Mouse (Mus musculus) midbrain, embryonic 12.5 days (tissue): Measurements from ENCODE around the gene Pank4. TPM values are rescaled to one million over a fixed set of nuclear protein-coding genes. Genes with fewer than 3 reads are reported as not detected.

Experiments
- ATAC-seq: fragments of 200-750 bp; cut with Nextera tagmentation; 2 replicates; pipeline ENCODE4 v1.8.0; 2017; ENCODE audit warnings: low read depth, moderate TSS enrichment, moderate library complexity; ENCODE audit not compliant: low FRiP score
- H3K27ac ChIP-seq: fragments of 300-500 bp; sonication (generic); replicated peaks from 2 replicates; pipeline ENCODE4 v1.5.1; 2016; ENCODE audit warnings: mild to moderate bottlenecking
- H3K27me3 ChIP-seq: fragments of 300-500 bp; sonication (generic); 2 replicates; pipeline ENCODE4 v1.6.1; 2016; ENCODE audit warnings: mild to moderate bottlenecking
- H3K36me3 ChIP-seq: fragments of 300-500 bp; sonication (generic); 2 replicates; pipeline ENCODE4 v1.6.1; 2016
- H3K4me1 ChIP-seq: fragments of 300-500 bp; sonication (generic); 2 replicates; pipeline ENCODE4 v1.6.1; 2016
- H3K4me2 ChIP-seq: fragments of 300-500 bp; sonication (generic); replicated peaks from 2 replicates; pipeline ENCODE4 v1.6.1; 2016; ENCODE audit warnings: mild to moderate bottlenecking, moderate library complexity
- H3K4me3 ChIP-seq: fragments of 300-500 bp; sonication (generic); 2 replicates; pipeline ENCODE4 v1.5.1; 2016; ENCODE audit warnings: mild to moderate bottlenecking
- H3K9ac ChIP-seq: fragments of 300-500 bp; sonication (generic); replicated peaks from 2 replicates; pipeline ENCODE4 v1.6.1; 2016; ENCODE audit warnings: mild to moderate bottlenecking, moderate library complexity
- H3K9me3 ChIP-seq: fragments of 300-500 bp; sonication (generic); 2 replicates; pipeline ENCODE4 v1.6.1; 2016; ENCODE audit warnings: mild to moderate bottlenecking
- WGBS: fragments of 180-500 bp; shearing (Covaris S2); methylation state at CpG from one replicate; pipeline ENCODE4 v1.1.7; 2016; 5-methylcytosine and 5-hydroxymethylcytosine counted together
- polyA plus RNA-seq: library from polyadenylated mRNA; unstranded; fragments of >200 nt; fragmentation: Nextera tagmentation; extraction: Ambion mirVana; gene quantifications from 2 replicates; pipeline ENCODE4 v1.2.1, GENCODE M21; 2016

The Pank4 gene
- polyA plus RNA-seq, 1 experiment from 2014 or later, result 50.2 TPM

- Histone ChIP-seq H3K9ac (no peak overlapping the region), H3K9me3 (no peaks in the 10 kb centered on the region), H3K4me1 (peaks cover 4% of the 10 kb centered on the region; the same call in 1 of the 2 replicates), H3K36me3 (no peaks in the 10 kb centered on the region), H3K27ac (no peak overlapping the region; the same call in 1 of the 2 replicates), H3K4me3 (no peak overlapping the region), H3K4me2 (no peak overlapping the region), H3K27me3 (no peaks in the 10 kb centered on the region)
- WGBS, result 84% methylated on average over 12 of the region's 12 CpGs
- no peak for ATAC-seq
Measured at GRCm38 (mm10) chr4:154929088-154929660, 34.7 kb upstream of the Pank4 start.

- WGBS, result 66% methylated on average over 13 of the region's 13 CpGs
- H3K27me3 ChIP-seq, result no peaks in the 10 kb centered on the region
- peaks cover 4% of the 10 kb centered on the region; the same call in 1 of the 2 replicates for H3K4me1 ChIP-seq
- no peaks in the 10 kb centered on the region for H3K36me3 ChIP-seq
- no peak overlapping the region for H3K27ac ChIP-seq
- no peaks in the 10 kb centered on the region for H3K9me3 ChIP-seq
- no peak for ATAC-seq
- no peak overlapping the region for H3K9ac ChIP-seq
- H3K4me3 ChIP-seq, result no peak overlapping the region
- H3K4me2 ChIP-seq, result no peak overlapping the region
Measured at GRCm38 (mm10) chr4:154933306-154933907, 30.5 kb upstream of the Pank4 start.

DNA sequence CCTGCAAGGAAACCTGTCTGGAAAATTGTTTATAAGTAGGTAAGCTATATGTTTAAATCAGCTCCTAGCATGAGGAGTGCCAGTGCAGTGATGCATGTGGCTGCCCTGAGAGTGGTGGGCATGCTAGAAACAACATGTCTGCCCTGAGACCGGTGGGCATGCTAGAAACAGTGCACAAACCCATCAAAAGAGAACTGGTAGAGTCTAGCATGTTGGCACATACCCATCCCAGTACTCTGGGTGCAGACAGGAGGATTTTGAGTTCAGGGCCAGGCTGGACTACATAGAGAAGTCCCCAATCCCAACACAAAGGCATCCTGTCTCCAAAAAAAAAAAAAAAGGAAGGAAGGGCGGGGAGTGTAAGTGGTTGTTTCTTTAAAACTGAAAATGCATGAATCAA is 29.1 kb upstream of the Pank4 start:
- Histone ChIP-seq H3K27ac (no peak overlapping the region), H3K9me3 (no peaks in the 10 kb centered on the region), H3K36me3 (no peaks in the 10 kb centered on the region), H3K27me3 (no peaks in the 10 kb centered on the region), H3K4me1 (no peaks in the 10 kb centered on the region; the same call in 1 of the 2 replicates), H3K4me2 (no peak overlapping the region), H3K9ac (no peak overlapping the region), H3K4me3 (no peak overlapping the region)
- ATAC-seq, result no peak
- WGBS, result 94% methylated on average over 2 of the region's 2 CpGs

DNA sequence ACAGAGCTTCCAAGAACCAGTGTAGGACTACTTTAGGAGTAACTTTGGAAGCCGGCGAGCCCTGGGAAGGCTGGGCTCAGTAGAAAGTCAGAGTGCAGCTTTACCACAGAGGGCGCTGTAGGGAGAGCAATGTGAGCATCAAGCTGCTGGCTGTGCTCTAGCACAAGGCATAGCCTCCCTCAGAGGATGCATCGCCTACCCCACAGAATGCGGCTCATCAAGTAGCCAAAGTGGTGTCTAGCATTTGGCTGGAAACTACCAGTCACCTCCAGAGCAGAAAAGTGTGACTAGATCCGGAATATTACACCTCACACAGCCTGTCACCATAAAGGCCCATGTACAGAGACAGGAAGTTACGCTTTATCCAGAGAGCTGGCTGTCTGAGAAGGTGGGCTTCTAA is 28.1 kb upstream of the Pank4 start:
- no peaks in the 10 kb centered on the region for H3K36me3 ChIP-seq
- WGBS, result 79% methylated on average over 7 of the region's 7 CpGs
- no peak for ATAC-seq
- H3K4me1 ChIP-seq, result no peaks in the 10 kb centered on the region; the same call in 1 of the 2 replicates
- no peaks in the 10 kb centered on the region for H3K27me3 ChIP-seq
- H3K27ac ChIP-seq, result no peak overlapping the region
- H3K4me2 ChIP-seq, result no peak overlapping the region
- H3K9ac ChIP-seq, result no peak overlapping the region
- no peak overlapping the region for H3K4me3 ChIP-seq
- H3K9me3 ChIP-seq, result no peaks in the 10 kb centered on the region

DNA sequence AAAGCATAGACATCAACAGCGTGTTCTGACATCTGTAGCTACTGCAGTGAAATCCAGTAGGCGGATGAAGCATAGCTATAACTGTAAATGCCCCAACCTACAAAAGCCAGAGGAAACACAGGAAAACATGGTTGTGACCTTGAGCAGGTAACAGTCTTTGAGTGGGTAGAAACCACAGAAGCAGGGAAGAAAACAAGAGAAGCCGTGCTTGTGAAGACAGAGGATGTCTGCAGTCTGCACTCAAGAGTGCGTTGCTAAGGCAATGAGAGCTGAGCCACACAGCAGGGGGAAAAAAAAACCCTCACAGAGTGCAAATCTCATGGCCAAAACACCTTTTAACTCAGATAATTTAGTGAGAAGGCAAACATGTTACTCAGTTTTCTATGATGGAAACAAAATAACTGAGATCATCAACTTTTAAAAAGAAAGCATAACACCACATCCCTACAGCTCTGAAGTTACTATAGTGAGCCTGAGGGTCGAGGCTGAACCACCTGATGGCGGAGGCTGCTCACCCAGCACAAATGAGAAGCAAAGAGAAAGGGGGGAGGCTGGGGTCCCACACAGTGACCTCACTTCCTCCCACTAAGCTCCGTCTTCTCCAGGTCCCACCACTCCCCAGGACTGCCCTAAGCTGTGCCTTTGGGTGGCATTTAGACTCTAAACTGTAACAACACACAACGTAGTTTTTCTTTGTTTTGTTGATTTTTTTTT is 27.2 kb upstream of the Pank4 start:
- H3K27me3 ChIP-seq, result no peaks in the 10 kb centered on the region
- H3K36me3 ChIP-seq, result no peaks in the 10 kb centered on the region
- H3K27ac ChIP-seq, result no peak overlapping the region
- 47% methylated on average over 8 of the region's 8 CpGs for WGBS
- H3K4me2 ChIP-seq, result no peak overlapping the region
- no peaks in the 10 kb centered on the region; the same call in 1 of the 2 replicates for H3K4me1 ChIP-seq
- ATAC-seq, result no peak
- no peak overlapping the region for H3K4me3 ChIP-seq
- no peak overlapping the region for H3K9ac ChIP-seq
- no peaks in the 10 kb centered on the region for H3K9me3 ChIP-seq

GRCm38 (mm10) chr4:154937746-154938145 is 26.2 kb upstream of the Pank4 start:
- Histone ChIP-seq H3K9me3 (no peaks in the 10 kb centered on the region), H3K27me3 (no peaks in the 10 kb centered on the region), H3K4me1 (no peaks in the 10 kb centered on the region; the same call in 1 of the 2 replicates), H3K27ac (no peak overlapping the region), H3K36me3 (no peaks in the 10 kb centered on the region), H3K4me3 (no peak overlapping the region), H3K4me2 (no peak overlapping the region), H3K9ac (no peak overlapping the region)
- WGBS, result 80% methylated on average over 1 of the region's 1 CpGs
- no peak for ATAC-seq

- H3K36me3 ChIP-seq, result no peaks in the 10 kb centered on the region
- 96% methylated on average over 2 of the region's 2 CpGs for WGBS
- no peaks in the 10 kb centered on the region for H3K27me3 ChIP-seq
- H3K4me3 ChIP-seq, result no peak overlapping the region
- H3K27ac ChIP-seq, result no peak overlapping the region
- H3K4me1 ChIP-seq, result peaks cover 11% of the 10 kb centered on the region
- no peak for ATAC-seq
- no peak overlapping the region for H3K4me2 ChIP-seq
- no peak overlapping the region for H3K9ac ChIP-seq
- H3K9me3 ChIP-seq, result no peaks in the 10 kb centered on the region
Measured at GRCm38 (mm10) chr4:154940156-154940555, 23.8 kb upstream of the Pank4 start.

DNA sequence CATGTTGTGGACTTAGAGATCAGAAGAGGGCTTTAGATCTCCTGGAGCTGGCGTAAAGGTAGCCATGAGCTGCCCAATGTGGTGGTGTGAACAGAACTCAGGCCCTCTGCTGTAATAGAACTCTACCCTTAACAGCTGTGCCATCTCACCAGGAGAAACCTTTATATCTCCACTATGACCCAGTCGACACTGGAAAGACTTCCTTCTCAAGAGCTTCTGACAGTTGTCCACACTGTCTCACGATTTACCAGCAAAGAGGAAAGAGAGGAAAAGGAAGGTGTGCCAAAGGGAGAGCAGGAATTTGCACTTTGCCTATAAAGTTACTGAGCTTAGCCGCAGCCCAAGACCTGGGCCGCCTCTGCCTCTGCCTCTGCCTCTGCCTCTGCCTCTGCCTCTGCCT is 22.1 kb upstream of the Pank4 start:
- 96% methylated on average over 5 of the region's 5 CpGs for whole genome bisulfite sequencing
- H3K4me3 ChIP-seq, result no peak overlapping the region
- no peak overlapping the region for H3K4me2 ChIP-seq
- H3K27ac ChIP-seq, result no peak overlapping the region
- H3K27me3 ChIP-seq, result no peaks in the 10 kb centered on the region
- no peak for ATAC-seq
- no peak overlapping the region for H3K9ac ChIP-seq
- H3K36me3 ChIP-seq, result no peaks in the 10 kb centered on the region
- H3K9me3 ChIP-seq, result no peaks in the 10 kb centered on the region
- H3K4me1 ChIP-seq, result peaks cover 26% of the 10 kb centered on the region

DNA sequence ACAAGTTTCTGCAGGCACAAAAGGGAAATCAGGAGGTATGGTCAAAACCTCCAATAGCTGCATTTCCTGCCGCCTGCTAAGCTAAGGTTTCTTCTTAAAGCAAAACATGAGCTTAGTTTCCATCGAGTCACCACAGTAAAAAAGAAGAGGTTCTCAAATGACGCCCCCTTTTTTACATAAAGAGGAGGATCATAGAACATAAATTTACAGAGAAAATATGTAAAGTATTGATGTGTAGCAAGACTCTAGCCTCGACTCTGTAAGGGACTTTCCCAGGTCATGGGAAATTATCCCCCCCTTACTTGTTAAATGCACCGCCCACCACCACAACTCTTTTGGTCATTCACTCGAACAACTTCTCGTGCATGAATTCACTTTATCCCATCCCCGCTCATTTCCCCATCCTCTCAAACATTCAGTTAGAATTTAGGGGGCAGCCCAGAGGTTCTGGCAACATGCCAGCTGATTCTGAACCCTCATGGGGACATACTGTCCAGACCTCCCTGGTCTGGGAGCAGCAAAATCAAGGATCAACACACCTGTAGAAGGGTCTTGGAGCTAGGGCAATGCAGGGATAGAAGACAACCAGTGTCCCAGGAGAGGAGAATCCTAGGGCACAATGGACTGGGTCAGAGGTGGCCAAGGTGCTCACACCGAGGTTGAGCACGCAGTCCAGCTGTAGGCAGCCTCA is 21.1 kb upstream of the Pank4 start:
- 90% methylated on average over 10 of the region's 10 CpGs for WGBS
- Histone ChIP-seq H3K9me3 (no peaks in the 10 kb centered on the region), H3K27me3 (no peaks in the 10 kb centered on the region), H3K9ac (no peak overlapping the region), H3K27ac (no peak overlapping the region), H3K4me2 (no peak overlapping the region), H3K36me3 (no peaks in the 10 kb centered on the region), H3K4me1 (peaks cover 32% of the 10 kb centered on the region), H3K4me3 (no peak overlapping the region)
- ATAC-seq, result no peak

DNA sequence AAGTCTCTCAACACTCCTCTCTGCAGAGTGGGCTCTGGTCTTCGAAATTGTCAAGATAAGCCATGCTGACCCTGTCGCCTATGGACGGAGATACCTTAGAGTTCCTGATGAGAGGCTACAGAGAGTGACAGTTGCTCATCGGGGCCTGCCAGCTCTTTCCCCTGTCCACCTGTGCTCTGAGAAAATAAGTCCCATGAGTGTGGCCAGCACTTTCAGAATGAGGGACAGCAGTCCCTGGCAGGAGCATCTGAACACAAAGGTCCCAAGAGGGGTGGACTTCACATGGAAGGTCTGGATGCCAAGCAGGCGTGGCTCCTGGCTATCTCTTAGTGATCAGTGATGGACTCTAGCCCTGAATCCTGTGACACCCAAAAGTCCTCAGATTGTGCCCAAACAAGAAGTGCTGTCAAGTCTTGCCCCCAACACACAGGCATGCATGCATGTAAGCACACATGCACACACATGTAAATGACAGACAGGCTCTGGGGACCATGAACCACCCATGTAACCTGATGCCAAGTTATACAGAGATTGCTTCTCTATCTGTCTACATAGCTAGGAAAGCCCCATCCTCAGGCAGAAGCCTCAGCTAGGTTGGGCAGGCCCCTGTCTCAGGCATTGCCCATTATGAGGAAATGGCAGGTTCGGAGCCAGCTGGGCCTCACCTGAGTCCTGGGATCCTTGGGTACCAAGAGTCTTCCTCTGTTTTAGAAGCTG is 20.4 kb upstream of the Pank4 start:
- Histone ChIP-seq H3K36me3 (no peaks in the 10 kb centered on the region), H3K27me3 (no peaks in the 10 kb centered on the region), H3K9me3 (no peaks in the 10 kb centered on the region), H3K27ac (no peak overlapping the region), H3K4me1 (peaks cover 38% of the 10 kb centered on the region), H3K4me3 (no peak overlapping the region), H3K9ac (no peak overlapping the region), H3K4me2 (0 out of 2 replicates have a peak overlapping the region, but pooled peaks have one; percentile 19)
- ATAC-seq, result no peak
- 93% methylated on average over 6 of the region's 6 CpGs for WGBS

DNA sequence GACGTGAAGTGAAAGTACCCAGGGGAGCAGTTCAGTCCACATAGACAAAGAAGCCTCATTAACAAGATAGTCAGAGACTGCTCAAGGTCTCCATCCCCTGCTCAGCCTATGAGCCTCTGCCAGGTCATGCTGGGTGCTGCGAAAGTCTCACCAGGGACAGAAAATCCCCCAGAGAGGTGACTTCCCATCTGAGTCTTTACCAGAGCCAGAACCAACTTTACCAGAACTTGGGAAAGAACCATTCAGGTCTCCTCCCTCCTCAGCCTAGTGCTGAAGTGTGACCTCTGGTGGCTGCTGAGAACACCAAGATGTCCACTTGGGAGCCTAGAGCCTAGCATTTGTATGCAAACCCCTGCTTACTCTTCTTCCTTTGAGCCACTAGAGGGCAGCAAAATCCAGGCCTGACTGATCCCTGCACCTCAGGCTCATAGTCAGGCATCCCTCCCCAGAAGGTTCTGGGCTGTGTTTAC is 19.8 kb upstream of the Pank4 start:
- H3K27ac ChIP-seq, result no peak overlapping the region
- H3K4me2 ChIP-seq, result 0 out of 2 replicates have a peak overlapping the region, but pooled peaks have one; percentile 19
- no peak overlapping the region for H3K9ac ChIP-seq
- no peaks in the 10 kb centered on the region for H3K9me3 ChIP-seq
- H3K4me3 ChIP-seq, result no peak overlapping the region
- no peaks in the 10 kb centered on the region for H3K27me3 ChIP-seq
- H3K36me3 ChIP-seq, result no peaks in the 10 kb centered on the region
- ATAC-seq, result peak; percentile 38
- WGBS, result 10% methylated on average over 2 of the region's 2 CpGs
- peaks cover 44% of the 10 kb centered on the region for H3K4me1 ChIP-seq
